ENCODE assay signal across 8 mouse cellular contexts in the genomic region with DNA sequence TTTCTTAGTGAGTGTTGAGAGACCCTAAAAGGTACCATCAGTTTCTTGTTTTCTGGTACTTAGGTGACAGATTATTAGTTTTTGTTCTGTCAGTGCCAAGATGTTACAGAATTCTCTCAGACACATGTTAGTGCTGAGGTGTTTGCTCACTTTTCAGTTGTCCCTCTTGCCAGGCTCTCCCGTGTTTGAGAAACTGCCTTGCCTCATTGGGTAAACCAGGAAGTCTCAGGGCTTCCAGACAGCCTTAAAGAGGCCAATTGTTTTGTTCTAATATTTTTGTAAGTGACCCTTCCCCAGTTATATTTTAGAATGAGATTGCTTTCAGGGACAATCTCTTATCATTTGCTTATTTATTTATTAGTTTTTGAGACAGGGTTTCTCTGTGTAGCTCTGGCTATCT. TPM values are rescaled to one million over a fixed set of nuclear protein-coding genes. Genes with fewer than 3 reads are reported as not detected.
DNase-seq lines count a peak whose midpoint lies in the region; ATAC-seq and TF ChIP-seq lines count a peak whose summit lies in the region.

No protein-coding gene starts in this region.

- H3K79me2 ChIP-seq in heart, adult 2 months (replicated peaks; ENCODE audit: control insufficient read depth, insufficient read depth, low read length) = peaks cover 4% of the 10 kb centered on the region
- H3K79me2 ChIP-seq in macrophage (ENCODE audit: inconsistent target) = peaks cover 67% of the 10 kb centered on the region

- no peak overlapping the region for H3K27ac ChIP-seq in heart, adult 2 months
- no peak overlapping the region for H3K27ac ChIP-seq in bone marrow macrophage, adult 2 months (ENCODE audit: insufficient read depth, low read depth, low read length)
- H3K27ac ChIP-seq in hindbrain, embryonic 15.5 days (replicated peaks) = no peak overlapping the region
- no peak overlapping the region for H3K27ac ChIP-seq in macrophage

- no peak for DNase-seq in heart, adult 2 months
- no peak for DNase-seq in heart, postnatal 4 days
- no peak for DNase-seq in Muller cell, postnatal 12 days (ENCODE audit: inconsistent ontology term)
- no peak for DNase-seq in cerebellum, postnatal 25 days

- ATAC-seq in hindbrain, embryonic 15.5 days (ENCODE audit: low FRiP score, low read depth) = no peak
- no peak for ATAC-seq in erythroid progenitor cell, adult 5-6 weeks (replicated peaks; ENCODE audit: low FRiP score, poor library complexity, severe bottlenecking)

- no peaks in the 10 kb centered on the region for H3K27me3 ChIP-seq in heart, adult 2 months (ENCODE audit: control insufficient read depth, insufficient read depth, low read length)
- no peaks in the 10 kb centered on the region for H3K27me3 ChIP-seq in hindbrain, embryonic 15.5 days

- TF ChIP-seq EP300 in heart, adult 2 months (IDR thresholded peaks at IDR 0.05; ENCODE audit: insufficient read depth, low read depth, low read length) = no peak

- H3K4me2 ChIP-seq in hindbrain, embryonic 15.5 days = peak overlapping the region; percentile 80

- no peak for TF ChIP-seq CTCF in heart, adult 2 months (IDR thresholded peaks at IDR 0.05)
- no peak for TF ChIP-seq CTCF in bone marrow macrophage, adult 2 months (IDR thresholded peaks at IDR 0.05; ENCODE audit: low read depth, low read length)

- H3K4me1 ChIP-seq in heart, adult 2 months (ENCODE audit: control insufficient read depth, insufficient read depth, low read length) = peaks cover 10% of the 10 kb centered on the region
- H3K4me1 ChIP-seq in bone marrow macrophage, adult 2 months (ENCODE audit: control insufficient read depth, insufficient read depth, low read length) = peaks cover 10% of the 10 kb centered on the region
- H3K4me1 ChIP-seq in hindbrain, embryonic 15.5 days (replicated peaks) = peaks cover 50% of the 10 kb centered on the region

- H3K9me3 ChIP-seq in hindbrain, embryonic 15.5 days = no peaks in the 10 kb centered on the region

- peaks cover 24% of the 10 kb centered on the region for H3K36me3 ChIP-seq in heart, adult 2 months (ENCODE audit: control insufficient read depth, insufficient read depth, low read length)
- no peaks in the 10 kb centered on the region for H3K36me3 ChIP-seq in hindbrain, embryonic 15.5 days
- H3K36me3 ChIP-seq in macrophage (ENCODE audit: inconsistent target) = no peaks in the 10 kb centered on the region; the same call in 1 of the 2 replicates

- H3K4me3 ChIP-seq in heart, adult 2 months = peak overlapping the region; percentile 66; the same call in 1 of the 2 replicates
- H3K4me3 ChIP-seq in bone marrow macrophage, adult 2 months (ENCODE audit: insufficient read depth, low read length) = peak overlapping the region; percentile 32; the same call in 1 of the 2 replicates
- peak overlapping the region; percentile 62 for H3K4me3 ChIP-seq in hindbrain, embryonic 15.5 days
- H3K4me3 ChIP-seq in macrophage (ENCODE audit: inconsistent target) = peak overlapping the region; percentile 94; the same call in 1 of the 2 replicates

- TF ChIP-seq POLR2A in heart, adult 2 months (IDR thresholded peaks at IDR 0.05; ENCODE audit: insufficient read depth, low read depth, low read length) = no peak
- no peak for TF ChIP-seq POLR2A in bone marrow macrophage, adult 2 months (IDR thresholded peaks at IDR 0.05; ENCODE audit: borderline replicate concordance, low read depth, low read length)

- intact Hi-C loops in heart, adult 2 months (cut with DNase I) = no loop called here

- WGBS in heart, adult 2 months = 3% methylated on average over 1 of the region's 1 CpGs
- 5% methylated on average over 1 of the region's 1 CpGs for WGBS in hindbrain, embryonic 15.5 days
- WGBS in macrophage (ENCODE audit: missing documents) = 0% methylated on average over 1 of the region's 1 CpGs

- H3K9ac ChIP-seq in heart, adult 2 months (ENCODE audit: low read depth, low read length) = no peak overlapping the region
- H3K9ac ChIP-seq in hindbrain, embryonic 15.5 days = no peak overlapping the region

RNA-seq across cellular contexts. Expression of a gene that starts 2.1 kb away (rescaled TPM):
- total RNA-seq in heart, adult 2 months (2021) = 10 to 100 TPM; 57.1 to 59.7 TPM
- polyA plus RNA-seq in heart, adult 2 months (2012; rRNA removed) = 32.2 and 47.1 TPM in 2 replicates
- 10 to 100 TPM; 64.1 to 67.2 TPM for total RNA-seq in heart, postnatal 4 days (2021)
- 30.8 and 35.2 TPM in 2 replicates for polyA plus RNA-seq in bone marrow macrophage, adult 2 months (2012; ENCODE audit: insufficient read depth, insufficient read length, missing spikeins)
- 91.0 and 92.6 TPM in 2 replicates for polyA plus RNA-seq in hindbrain, embryonic 15.5 days (2015; fragmentation: Nextera tagmentation; extraction: Ambion mirVana)
- total RNA-seq in macrophage (2018; cell fraction: chromatin; rRNA removed) = 100 to 1,000 TPM in 2 of 26 experiments, 10 to 100 TPM in 24; 62.0 to 104 (median 79.7) TPM
- total RNA-seq in macrophage (2018; cell fraction: cytosol; rRNA removed) = 10 to 100 TPM; 20.9 to 33.7 (median 27.9) TPM
- 10 to 100 TPM; 35.0 to 98.6 (median 49.1) TPM for total RNA-seq in macrophage (2018; cell fraction: nucleus; rRNA removed)
- polyA plus RNA-seq in macrophage (2018) = 20.7 to 25.6 TPM (median 22.1 TPM) in 3 replicates
- total RNA-seq in erythroid progenitor cell, adult 5-6 weeks (2015; ENCODE audit: low replicate concordance) = 64.9 and 85.9 TPM in 2 replicates
- total RNA-seq in erythroid progenitor cell, adult 5-6 weeks (2017; ENCODE audit: low replicate concordance) = 68.4 and 88.1 TPM in 2 replicates

Comparison
In these comparisons a context has a peak if more than half of its experiments do, and no peak if none do; other contexts are left out.
1. H3K4me3 ChIP-seq: peak in every context shown above with its lines; median percentile 94 in macrophage; 66 in heart, adult 2 months; 62 in hindbrain, embryonic 15.5 days; 32 in bone marrow macrophage, adult 2 months.